Mouse (Mus musculus) stomach, embryonic 14.5 days (tissue): Measurements from ENCODE around the gene Tmem212. TPM values are rescaled to one million over a fixed set of nuclear protein-coding genes. Genes with fewer than 3 reads are reported as not detected.

ENCODE experiments used
- ATAC-seq: fragments of 200-750 bp; cut with Nextera tagmentation; 2 replicates; pipeline ENCODE4 v1.8.0; 2017; ENCODE audit warnings: low read depth, moderate TSS enrichment; ENCODE audit not compliant: insufficient number of reproducible peaks, insufficient read depth, low FRiP score
- H3K27ac ChIP-seq: fragments of 300-500 bp; sonication (generic); 2 replicates; pipeline ENCODE4 v1.5.1; 2014; ENCODE audit warnings: mild to moderate bottlenecking, low read length, moderate library complexity, mixed read lengths
- H3K27me3 ChIP-seq: fragments of 300-500 bp; sonication (generic); 2 replicates; pipeline ENCODE4 v1.6.1; 2014; ENCODE audit warnings: low read length, control low read depth, mixed read lengths; ENCODE audit not compliant: control insufficient read depth, insufficient read depth
- H3K36me3 ChIP-seq: fragments of 300-500 bp; sonication (generic); 2 replicates; pipeline ENCODE4 v1.6.1; 2014; ENCODE audit warnings: mild to moderate bottlenecking, control low read depth, low read length, moderate library complexity, mixed read lengths; ENCODE audit not compliant: control insufficient read depth, insufficient read depth
- H3K4me1 ChIP-seq: fragments of 300-500 bp; sonication (generic); 2 replicates; pipeline ENCODE4 v1.6.1; 2014; ENCODE audit warnings: low read length, control low read depth, mixed read lengths; ENCODE audit not compliant: control insufficient read depth, insufficient read depth
- H3K4me2 ChIP-seq: fragments of 300-500 bp; sonication (generic); replicated peaks from 2 replicates; pipeline ENCODE4 v1.6.1; 2014; ENCODE audit warnings: low read depth, low read length, control low read depth
- H3K4me3 ChIP-seq: fragments of 300-500 bp; sonication (generic); 2 replicates; pipeline ENCODE4 v1.5.1; 2014; ENCODE audit warnings: low read depth, low read length, control low read depth
- H3K9ac ChIP-seq: fragments of 300-500 bp; sonication (generic); replicated peaks from 2 replicates; pipeline ENCODE4 v1.6.1; 2014; ENCODE audit warnings: low read depth, mild to moderate bottlenecking, control low read depth, low read length, moderate library complexity, mixed read lengths
- H3K9me3 ChIP-seq: fragments of 300-500 bp; sonication (generic); 2 replicates; pipeline ENCODE4 v1.6.1; 2016; ENCODE audit warnings: low read depth, low read length, control low read depth; ENCODE audit not compliant: control insufficient read depth
- WGBS: fragments of 180-500 bp; shearing (Covaris S2); extraction: QIAGEN DNeasy Blood & Tissue Kit; methylation state at CpG from one replicate; pipeline ENCODE4 v1.1.7; 2014; 5-methylcytosine and 5-hydroxymethylcytosine counted together
- polyA plus RNA-seq: library from polyadenylated mRNA; unstranded; fragments of >200 nt; fragmentation: Nextera tagmentation; extraction: Ambion mirVana; gene quantifications from 2 replicates; pipeline ENCODE4 v1.2.1, GENCODE M21; 2014

Gene Tmem212
- polyA plus RNA-seq, 1 experiment from 2014 or later = not detected

- no peak overlapping the region for H3K27ac ChIP-seq
- H3K4me3 ChIP-seq = no peak overlapping the region
- H3K9me3 ChIP-seq = no peaks in the 10 kb centered on the region
- WGBS = 73% methylated on average over 3 of the region's 3 CpGs
- H3K4me1 ChIP-seq = no peaks in the 10 kb centered on the region
- no peak overlapping the region for H3K9ac ChIP-seq
- H3K36me3 ChIP-seq = no peaks in the 10 kb centered on the region
- H3K27me3 ChIP-seq = no peaks in the 10 kb centered on the region
- no peak for ATAC-seq
- no peak overlapping the region for H3K4me2 ChIP-seq
These were observed 39.5 kb upstream of the Tmem212 start for GRCm38 (mm10) chr3:27935644-27936043.

DNA sequence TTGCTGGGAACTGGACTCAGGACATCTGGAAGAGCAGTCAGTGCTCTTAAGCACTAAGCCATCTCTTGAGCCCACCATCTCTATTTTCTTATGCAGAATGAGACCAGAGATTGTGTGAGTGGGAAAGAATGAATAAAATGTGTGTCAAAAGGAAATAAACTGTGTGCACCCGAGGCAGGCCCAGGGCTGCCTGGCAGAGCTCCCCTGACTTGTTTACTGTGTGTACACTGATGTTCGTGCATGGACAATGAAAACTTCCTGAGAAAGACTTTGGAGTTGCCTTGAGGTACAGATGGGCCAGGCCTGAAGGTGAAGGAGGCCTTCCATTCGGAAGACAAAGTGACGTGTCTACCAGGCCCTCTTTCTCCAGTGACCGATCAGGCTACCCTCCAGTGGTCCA is 36.2 kb upstream of the Tmem212 start:
- H3K9ac ChIP-seq = no peak overlapping the region
- no peaks in the 10 kb centered on the region for H3K36me3 ChIP-seq
- ATAC-seq = no peak
- H3K4me3 ChIP-seq = no peak overlapping the region
- no peaks in the 10 kb centered on the region for H3K27me3 ChIP-seq
- 82% methylated on average over 5 of the region's 5 CpGs for WGBS
- no peaks in the 10 kb centered on the region for H3K4me1 ChIP-seq
- no peak overlapping the region for H3K27ac ChIP-seq
- H3K4me2 ChIP-seq = no peak overlapping the region
- H3K9me3 ChIP-seq = no peaks in the 10 kb centered on the region

DNA sequence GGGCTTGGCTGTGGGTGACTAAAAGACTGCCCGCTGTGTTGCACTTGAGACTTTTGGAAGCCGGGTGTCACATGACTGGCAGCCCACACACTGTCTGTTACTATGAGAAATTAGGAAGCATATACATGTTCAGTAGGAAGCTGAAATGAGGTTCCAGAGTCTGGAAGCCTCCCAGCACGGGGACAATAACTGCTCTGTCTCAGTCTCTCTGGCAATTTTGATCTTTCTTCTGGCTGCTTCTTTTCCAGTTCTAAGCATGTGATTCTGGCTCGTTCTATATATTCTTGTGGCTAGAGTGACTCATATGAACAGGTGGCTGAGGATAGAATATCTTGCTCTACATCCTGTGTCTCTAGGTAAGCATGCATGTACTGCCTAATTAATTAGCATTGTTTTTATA is 33.1 kb upstream of the Tmem212 start:
- WGBS = 86% methylated on average over 4 of the region's 4 CpGs
- Histone ChIP-seq H3K27me3 (no peaks in the 10 kb centered on the region), H3K36me3 (no peaks in the 10 kb centered on the region), H3K9ac (no peak overlapping the region), H3K4me3 (no peak overlapping the region), H3K27ac (no peak overlapping the region), H3K9me3 (no peaks in the 10 kb centered on the region), H3K4me1 (no peaks in the 10 kb centered on the region), H3K4me2 (no peak overlapping the region)
- no peak for ATAC-seq

DNA sequence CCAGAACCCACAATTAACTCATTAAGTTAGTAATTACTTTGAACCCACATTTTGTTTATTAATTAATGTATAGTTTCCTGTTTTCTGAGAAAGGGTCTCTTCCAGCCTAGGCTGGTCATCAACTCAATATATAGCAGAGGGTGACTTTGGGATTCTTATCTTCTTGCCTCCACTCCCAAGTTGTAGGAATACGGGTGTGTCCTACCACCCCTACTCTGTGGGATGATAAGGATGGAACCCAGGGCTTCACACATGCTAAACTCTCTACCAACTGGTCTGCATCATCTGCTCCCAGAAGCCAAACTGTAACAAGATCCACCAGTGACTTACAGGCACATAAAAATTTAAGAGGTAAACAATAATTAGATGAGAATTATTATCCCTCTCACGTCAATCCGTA is 27.9 kb upstream of the Tmem212 start:
- H3K4me3 ChIP-seq = no peak overlapping the region
- no peak overlapping the region for H3K27ac ChIP-seq
- no peak overlapping the region for H3K4me2 ChIP-seq
- 78% methylated on average over 3 of the region's 3 CpGs for WGBS
- no peak for ATAC-seq
- H3K9me3 ChIP-seq = peaks cover 4% of the 10 kb centered on the region; the same call in 1 of the 2 replicates
- H3K9ac ChIP-seq = no peak overlapping the region
- no peaks in the 10 kb centered on the region for H3K27me3 ChIP-seq
- no peaks in the 10 kb centered on the region for H3K4me1 ChIP-seq
- no peaks in the 10 kb centered on the region for H3K36me3 ChIP-seq

GRCm38 (mm10) chr3:27921268-27922020 is 25.3 kb upstream of the Tmem212 start:
- Histone ChIP-seq H3K4me1 (no peaks in the 10 kb centered on the region), H3K27ac (no peak overlapping the region), H3K9me3 (peaks cover 11% of the 10 kb centered on the region; the same call in 1 of the 2 replicates), H3K27me3 (no peaks in the 10 kb centered on the region), H3K36me3 (no peaks in the 10 kb centered on the region), H3K4me3 (no peak overlapping the region), H3K4me2 (no peak overlapping the region), H3K9ac (no peak overlapping the region)
- ATAC-seq = no peak
- WGBS = 86% methylated on average over 11 of the region's 11 CpGs

DNA sequence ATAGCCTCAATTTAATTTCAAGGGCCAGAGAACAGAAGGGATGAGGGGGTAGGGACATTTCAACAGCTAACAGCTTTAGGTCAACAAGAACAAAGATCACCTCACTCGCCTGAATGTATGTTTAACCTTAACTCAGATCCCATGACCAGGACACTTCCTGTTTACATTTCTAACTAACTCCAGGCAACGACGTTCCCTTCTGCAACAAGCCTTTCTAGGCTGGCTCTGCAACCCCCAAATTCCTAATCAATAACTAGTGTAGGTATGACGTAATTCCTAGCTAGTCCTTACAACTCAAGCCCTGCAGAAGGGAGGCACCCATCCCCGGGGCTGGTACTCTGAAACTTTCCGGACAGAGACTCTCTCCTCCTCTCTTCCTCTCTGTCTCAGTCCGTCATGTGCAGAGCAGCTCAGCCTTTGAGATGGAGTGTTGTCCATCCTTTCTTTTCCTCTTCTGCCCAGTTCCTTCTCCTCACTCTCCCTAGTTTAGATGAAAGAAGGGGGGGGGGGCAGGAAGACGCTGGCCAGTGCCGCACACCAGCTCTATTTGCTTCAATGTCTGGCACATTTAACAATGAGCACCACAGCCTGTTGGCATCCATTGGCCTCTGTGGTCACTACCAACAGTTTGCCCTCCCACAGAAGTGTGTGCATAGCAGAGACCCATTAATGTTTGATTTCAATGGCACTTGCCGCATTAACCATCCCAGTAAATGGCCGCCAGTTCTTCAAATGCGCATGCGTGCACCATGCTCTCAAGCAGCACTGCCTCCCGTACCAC is 22.7 kb upstream of the Tmem212 start:
- H3K4me1 ChIP-seq = no peaks in the 10 kb centered on the region
- no peak for ATAC-seq
- H3K36me3 ChIP-seq = no peaks in the 10 kb centered on the region
- WGBS = 78% methylated on average over 14 of the region's 14 CpGs
- H3K4me2 ChIP-seq = no peak overlapping the region
- no peaks in the 10 kb centered on the region for H3K27me3 ChIP-seq
- no peak overlapping the region for H3K9ac ChIP-seq
- no peak overlapping the region for H3K27ac ChIP-seq
- no peak overlapping the region for H3K4me3 ChIP-seq
- peaks cover 11% of the 10 kb centered on the region; the same call in 1 of the 2 replicates for H3K9me3 ChIP-seq

GRCm38 (mm10) chr3:27909016-27909415 is 12.8 kb upstream of the Tmem212 start:
- no peak overlapping the region for H3K4me3 ChIP-seq
- ATAC-seq = no peak
- no peak overlapping the region for H3K9ac ChIP-seq
- H3K4me1 ChIP-seq = no peaks in the 10 kb centered on the region
- no peaks in the 10 kb centered on the region for H3K36me3 ChIP-seq
- no peak overlapping the region for H3K27ac ChIP-seq
- H3K9me3 ChIP-seq = no peaks in the 10 kb centered on the region
- no peaks in the 10 kb centered on the region for H3K27me3 ChIP-seq
- H3K4me2 ChIP-seq = no peak overlapping the region
- WGBS = 80% methylated on average over 3 of the region's 3 CpGs

DNA sequence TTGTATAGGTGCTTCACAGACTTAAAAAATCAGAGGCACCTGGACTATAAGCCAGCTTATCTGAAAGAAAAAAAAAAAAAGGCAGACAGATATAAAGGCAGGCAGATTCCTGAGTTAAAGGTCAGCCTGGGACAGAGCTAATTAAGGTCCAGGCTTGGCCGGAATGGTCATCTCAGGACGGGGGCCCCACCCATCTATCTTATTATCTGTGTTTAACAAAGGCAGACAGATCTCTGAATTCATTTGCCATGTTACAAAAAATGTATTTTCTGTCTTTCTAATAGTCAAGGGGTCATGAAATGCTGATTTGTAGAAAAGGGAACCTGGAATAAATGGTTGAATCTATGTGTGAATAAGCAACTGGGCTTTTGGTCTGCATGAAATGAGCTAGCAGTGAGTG is 12.1 kb upstream of the Tmem212 start:
- no peaks in the 10 kb centered on the region for H3K27me3 ChIP-seq
- no peak overlapping the region for H3K4me3 ChIP-seq
- H3K9me3 ChIP-seq = no peaks in the 10 kb centered on the region
- H3K4me2 ChIP-seq = no peak overlapping the region
- no peaks in the 10 kb centered on the region for H3K4me1 ChIP-seq
- no peaks in the 10 kb centered on the region for H3K36me3 ChIP-seq
- no peak overlapping the region for H3K27ac ChIP-seq
- WGBS = 57% methylated on average over 2 of the region's 2 CpGs
- no peak overlapping the region for H3K9ac ChIP-seq
- no peak for ATAC-seq
